Mouse (Mus musculus) gastrocnemius, postnatal 10 days (tissue): ENCODE results near the gene Trpv4. TPM values are rescaled to one million over a fixed set of nuclear protein-coding genes. Genes with fewer than 3 reads are reported as not detected.

Source experiments
- DNase-seq: peaks from one replicate; pipeline ENCODE4 v3.0.0; 2021; ENCODE audit warnings: mixed read lengths
- total RNA-seq, 2 experiments: library from RNA; stranded (reverse); gene quantifications; 2 replicates each; pipeline ENCODE4 v1.2.3; 2021

Gene Trpv4
- total RNA-seq, 2 experiments from 2014 or later, result 2.1 to 2.5 TPM

GRCm38 (mm10) chr5:114669014-114669413 is 10.8 kb upstream of the Trpv4 start:
- no peak for DNase-seq

DNA sequence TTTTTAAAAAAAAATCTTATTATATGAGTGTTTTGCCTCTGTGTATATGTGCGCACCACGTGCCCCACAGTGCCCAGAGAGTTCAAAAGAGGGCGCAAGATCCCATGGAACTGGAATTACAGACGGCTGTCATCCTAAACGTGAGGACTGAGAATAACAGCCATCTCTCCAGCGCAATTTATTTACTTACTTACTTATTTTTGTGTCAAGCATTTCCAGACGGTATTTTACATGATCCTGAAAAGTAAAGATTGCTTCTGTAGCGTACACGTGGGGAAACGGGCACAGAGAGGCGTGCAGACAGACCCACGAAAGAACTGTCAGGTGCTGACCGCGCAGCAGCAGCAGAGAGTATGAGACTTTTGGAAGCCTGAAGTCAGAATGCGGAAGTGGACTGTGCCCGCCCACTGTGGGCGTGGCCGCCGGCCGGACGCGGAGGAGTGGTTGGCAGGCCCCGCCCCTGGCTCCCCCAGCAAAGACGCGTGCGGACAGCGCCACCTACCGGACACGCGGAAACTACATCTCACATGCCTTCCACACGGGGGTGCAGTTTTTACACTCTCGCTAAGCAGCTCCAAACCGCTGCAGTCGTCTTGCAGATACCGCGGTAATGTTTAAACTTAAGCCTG is 9.1 kb upstream of the Trpv4 start:
- DNase-seq, result peak; percentile 100

DNA sequence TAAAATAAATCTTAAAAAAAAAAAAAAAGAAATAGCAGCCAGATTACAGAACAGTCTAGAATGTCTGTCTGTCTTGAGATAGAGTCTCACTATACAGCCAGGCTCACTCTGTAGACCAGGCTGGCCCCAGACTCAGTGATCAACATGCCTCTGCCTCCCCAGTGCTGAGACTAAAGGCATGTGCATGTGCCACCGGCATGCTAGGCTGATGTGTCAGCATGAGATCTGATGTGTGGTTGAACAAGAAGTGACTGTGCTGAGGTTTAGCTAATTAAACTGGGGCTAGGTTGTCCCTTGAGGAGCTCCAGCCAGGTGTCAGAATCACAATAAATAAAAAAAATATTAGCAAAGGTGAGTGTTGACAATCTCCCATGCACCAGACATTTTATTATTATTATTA is 8.4 kb upstream of the Trpv4 start:
- DNase-seq, result no peak

DNA sequence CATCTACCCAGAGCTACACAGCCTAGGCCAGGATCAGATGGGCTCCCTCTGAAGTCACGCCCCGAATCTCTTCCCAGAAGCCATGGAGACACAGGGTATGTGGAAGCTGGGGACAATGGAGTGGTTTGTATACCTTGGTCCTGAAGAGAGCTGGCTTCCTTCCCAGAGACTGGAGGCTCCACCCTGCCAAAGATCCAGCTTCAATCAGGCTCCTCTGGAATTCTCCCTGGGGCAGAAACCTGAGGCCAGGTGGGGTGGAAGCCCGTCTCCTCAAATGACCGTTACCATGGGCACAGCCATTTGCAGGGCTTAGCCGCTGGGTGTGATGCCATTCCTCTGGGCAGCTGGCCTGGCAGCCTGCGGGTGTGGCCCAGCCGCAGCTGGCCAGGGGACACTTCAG is 6.5 kb upstream of the Trpv4 start:
- no peak for DNase-seq

GRCm38 (mm10) chr5:114664139-114664538 is 5.9 kb upstream of the Trpv4 start:
- DNase-seq, result no peak

GRCm38 (mm10) chr5:114661029-114661428 is 2.8 kb upstream of the Trpv4 start:
- no peak for DNase-seq

DNA sequence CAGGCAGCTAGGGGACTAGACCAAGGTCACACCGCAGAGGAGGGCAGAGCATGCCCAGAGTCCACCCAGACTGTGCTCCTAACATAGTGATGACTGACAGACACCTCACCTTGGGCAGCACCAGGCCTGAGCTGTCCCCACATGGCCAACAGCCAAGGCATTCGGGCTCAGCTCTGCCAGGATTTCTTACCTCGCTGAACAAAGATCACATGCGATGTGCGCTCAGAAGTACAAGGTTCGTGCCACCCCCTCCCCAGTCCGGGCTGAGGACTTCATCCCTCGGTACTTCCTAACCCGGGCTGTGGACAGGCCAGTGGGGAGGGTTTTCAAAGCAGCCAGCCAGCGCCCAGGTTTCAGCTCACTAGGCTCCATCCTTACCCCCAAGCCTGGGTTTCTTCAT is 795 bp downstream of the Trpv4 start:
- no peak for DNase-seq

GRCm38 (mm10) chr5:114656305-114656704 is 1.9 kb downstream of the Trpv4 start:
- no peak for DNase-seq

DNA sequence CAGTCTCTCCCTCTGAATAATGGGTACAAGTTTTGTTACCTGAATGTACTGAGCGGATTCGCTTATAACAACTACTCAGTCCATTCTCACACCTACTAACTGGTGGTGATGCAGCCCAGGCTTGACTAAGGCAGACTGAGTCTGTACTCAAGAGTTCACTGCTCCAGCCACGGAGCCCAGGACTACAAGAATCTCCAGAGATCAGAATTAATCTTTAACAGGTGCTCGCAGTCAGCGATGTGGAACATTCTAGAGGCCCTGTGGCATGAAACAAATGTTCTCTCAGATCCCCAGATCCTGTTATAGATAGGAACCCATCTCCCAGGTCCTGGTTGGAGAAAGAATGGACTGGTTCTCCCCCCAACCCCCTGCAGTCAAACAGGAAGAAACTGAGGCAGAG is 2.5 kb downstream of the Trpv4 start:
- no peak for DNase-seq

GRCm38 (mm10) chr5:114653656-114654437 is 4.4 kb downstream of the Trpv4 start:
- no peak for DNase-seq

- DNase-seq, result no peak
Measured at GRCm38 (mm10) chr5:114651449-114651848, 6.8 kb downstream of the Trpv4 start.

DNA sequence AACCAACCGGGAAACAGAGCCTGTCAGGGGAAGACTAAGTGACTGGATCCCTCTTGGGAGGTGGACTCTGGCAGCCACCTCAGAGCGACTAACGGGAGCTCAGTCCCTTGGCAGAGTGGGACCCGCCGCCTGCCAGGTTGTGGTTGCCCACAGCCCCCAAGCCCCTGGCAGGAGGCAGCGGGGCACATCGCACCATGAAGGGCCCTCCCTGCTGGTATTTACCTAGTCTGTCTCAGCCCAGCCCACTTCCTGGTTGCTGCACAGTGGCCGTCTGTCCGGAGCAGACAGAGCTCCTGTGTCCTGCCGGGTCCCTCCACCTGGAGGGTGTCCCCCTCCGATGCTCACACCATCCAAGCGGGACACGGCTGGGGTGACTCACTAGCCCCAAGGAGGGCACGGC is 7.2 kb downstream of the Trpv4 start:
- DNase-seq, result no peak

GRCm38 (mm10) chr5:114648728-114649311 is 9.4 kb downstream of the Trpv4 start:
- no peak for DNase-seq

GRCm38 (mm10) chr5:114647211-114647974 is 10.8 kb downstream of the Trpv4 start:
- DNase-seq, result no peak

DNA sequence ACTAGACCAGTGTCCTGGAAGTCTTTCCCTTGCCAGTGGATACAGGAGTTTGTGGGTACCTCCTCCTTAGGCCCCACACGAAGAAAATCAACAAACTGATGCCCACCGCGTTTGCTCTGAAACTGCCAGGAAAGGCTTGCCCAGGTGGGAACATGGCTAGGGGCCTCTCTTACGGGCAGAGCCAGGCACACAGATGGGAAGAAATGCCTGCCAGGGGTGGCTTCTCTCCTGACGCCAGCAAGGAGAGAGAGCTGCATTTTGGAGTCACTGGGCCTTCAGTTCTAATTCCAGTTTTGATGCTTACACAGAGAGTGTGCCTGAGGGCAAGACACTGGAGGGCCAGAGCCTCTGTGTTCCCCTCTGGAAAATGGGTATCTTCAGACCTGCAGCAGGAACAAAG is 12.3 kb downstream of the Trpv4 start:
- no peak for DNase-seq

DNA sequence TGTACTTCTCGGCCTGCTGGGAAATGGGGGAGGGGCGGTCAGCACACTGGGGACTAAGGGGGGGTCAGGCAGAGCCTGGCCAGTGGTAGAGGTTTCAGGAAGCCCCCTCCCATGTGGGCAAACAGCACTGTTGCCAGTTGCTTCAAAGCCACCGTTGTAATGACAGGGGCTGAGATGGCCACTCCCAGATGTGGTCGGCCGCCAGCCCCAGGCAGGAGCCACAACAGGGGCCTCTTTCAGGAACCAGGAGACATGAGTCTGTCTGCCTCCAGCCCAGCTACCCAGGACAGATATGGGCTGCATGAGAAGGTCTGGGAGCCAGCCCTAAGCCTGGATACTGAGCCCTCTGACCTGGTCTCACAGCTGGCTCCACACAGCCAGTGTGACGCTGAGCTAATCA is 13.3 kb downstream of the Trpv4 start:
- DNase-seq, result no peak

- DNase-seq, result no peak
Measured at GRCm38 (mm10) chr5:114640809-114641208, 17.4 kb downstream of the Trpv4 start.

- no peak for DNase-seq
Measured at GRCm38 (mm10) chr5:114639645-114639957, 18.6 kb downstream of the Trpv4 start.

GRCm38 (mm10) chr5:114638769-114639644 is 19.2 kb downstream of the Trpv4 start:
- peak; percentile 93 for DNase-seq

DNA sequence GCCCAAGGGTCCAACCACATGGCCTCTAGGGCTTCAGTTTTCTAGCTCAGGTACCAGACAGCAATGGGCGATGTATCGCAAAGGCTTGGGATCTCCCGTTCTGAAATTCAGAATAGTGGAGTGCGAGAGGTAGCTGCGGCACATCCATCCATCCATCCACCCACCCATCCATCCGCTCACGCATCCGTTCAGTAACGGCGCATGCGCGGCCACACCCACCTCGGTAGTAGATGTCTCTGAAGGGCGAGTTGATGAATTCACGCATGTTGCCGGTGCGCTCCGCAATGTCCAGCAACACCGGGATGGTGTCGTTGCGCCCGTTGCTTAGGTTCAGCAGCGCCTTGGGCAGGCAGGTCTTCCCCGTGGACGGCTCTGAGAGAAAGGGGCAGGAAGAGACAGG is 22.1 kb downstream of the Trpv4 start:
- no peak for DNase-seq

DNA sequence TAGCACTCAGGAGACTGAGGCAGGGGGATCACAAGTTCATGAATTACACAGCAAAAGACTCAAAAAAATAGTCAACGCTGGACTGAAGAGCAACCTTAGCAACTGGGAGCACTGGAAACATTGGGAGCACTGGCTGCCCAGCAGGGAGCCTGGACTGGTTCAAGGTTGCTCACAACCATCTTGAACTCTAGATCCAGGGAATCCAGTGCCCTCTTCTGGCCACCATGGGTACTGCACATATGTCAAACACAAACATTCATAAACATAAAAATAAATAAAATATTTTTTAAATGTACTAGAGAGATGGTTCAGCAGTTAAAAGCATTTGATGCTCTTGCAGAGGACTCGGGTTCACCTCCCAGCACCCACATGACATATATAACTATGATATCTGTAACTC is 26.9 kb downstream of the Trpv4 start:
- DNase-seq, result no peak

GRCm38 (mm10) chr5:114625590-114625989 is 32.6 kb downstream of the Trpv4 start:
- peak; percentile 73 for DNase-seq
